Mouse (Mus musculus) intestine, embryonic 15.5 days (tissue): ENCODE results near the gene Arid4a. TPM values are rescaled to one million over a fixed set of nuclear protein-coding genes. Genes with fewer than 3 reads are reported as not detected.

Experiments
- ATAC-seq: fragments of 200-750 bp; cut with Nextera tagmentation; 2 replicates; pipeline ENCODE4 v1.8.0; 2017; ENCODE audit warnings: moderate TSS enrichment, moderate library complexity
- H3K27ac ChIP-seq: fragments of 300-500 bp; sonication (generic); 2 replicates; pipeline ENCODE4 v1.5.1; 2015; ENCODE audit warnings: mild to moderate bottlenecking, inconsistent platforms
- H3K27me3 ChIP-seq: fragments of 300-500 bp; sonication (generic); replicated peaks from 2 replicates; pipeline ENCODE4 v1.6.1; 2015; ENCODE audit warnings: inconsistent platforms
- H3K36me3 ChIP-seq: fragments of 300-500 bp; sonication (generic); 2 replicates; pipeline ENCODE4 v1.6.1; 2015; ENCODE audit warnings: inconsistent platforms
- H3K4me1 ChIP-seq: fragments of 300-500 bp; sonication (generic); replicated peaks from 2 replicates; pipeline ENCODE4 v1.6.1; 2015; ENCODE audit warnings: inconsistent platforms
- H3K4me2 ChIP-seq: fragments of 300-500 bp; sonication (generic); replicated peaks from 2 replicates; pipeline ENCODE4 v1.6.1; 2015; ENCODE audit warnings: mild to moderate bottlenecking, inconsistent platforms
- H3K4me3 ChIP-seq: fragments of 300-500 bp; sonication (generic); replicated peaks from 2 replicates; pipeline ENCODE4 v1.5.1; 2015; ENCODE audit warnings: inconsistent platforms
- H3K9ac ChIP-seq: fragments of 300-500 bp; sonication (generic); 2 replicates; pipeline ENCODE4 v1.6.1; 2015; ENCODE audit warnings: inconsistent platforms
- H3K9me3 ChIP-seq: fragments of 300-500 bp; sonication (generic); 2 replicates; pipeline ENCODE4 v1.6.1; 2016; ENCODE audit warnings: inconsistent platforms
- WGBS: fragments of 180-500 bp; shearing (Covaris S2); methylation state at CpG from one replicate; pipeline ENCODE4 v1.1.7; 2015; 5-methylcytosine and 5-hydroxymethylcytosine counted together
- polyA plus RNA-seq: library from polyadenylated mRNA; unstranded; fragments of >200 nt; fragmentation: Nextera tagmentation; extraction: Ambion mirVana; gene quantifications from 2 replicates; pipeline ENCODE4 v1.2.1, GENCODE M21; 2015

Gene Arid4a
- polyA plus RNA-seq, 1 experiment from 2014 or later = 39.3 TPM

GRCm38 (mm10) chr12:71046501-71046900, 30.7 kb downstream of the Arid4a start:
- peaks cover 14% of the 10 kb centered on the region for H3K36me3 ChIP-seq
- 96% methylated on average over 4 of the region's 4 CpGs for WGBS
- H3K27ac ChIP-seq = no peak overlapping the region
- 0 out of 2 replicates have a peak, but pooled peaks cover 2% of the 10 kb centered on the region for H3K4me1 ChIP-seq
- H3K9me3 ChIP-seq = no peaks in the 10 kb centered on the region
- no peak overlapping the region for H3K9ac ChIP-seq
- no peak overlapping the region for H3K4me2 ChIP-seq
- no peak for ATAC-seq
- no peak overlapping the region for H3K4me3 ChIP-seq
- H3K27me3 ChIP-seq = no peaks in the 10 kb centered on the region

- H3K4me3 ChIP-seq = peak overlapping the region; percentile 19
- H3K27ac ChIP-seq = peak overlapping the region; percentile 71; the same call in 1 of the 2 replicates
- H3K4me1 ChIP-seq = 0 out of 2 replicates have a peak, but pooled peaks cover 2% of the 10 kb centered on the region
- H3K27me3 ChIP-seq = no peaks in the 10 kb centered on the region
- 0 out of 2 replicates have a peak, but pooled peaks have one; percentile 44 for ATAC-seq
- WGBS = 61% methylated on average over 8 of the region's 8 CpGs
- H3K9me3 ChIP-seq = no peaks in the 10 kb centered on the region
- peaks cover 8% of the 10 kb centered on the region for H3K36me3 ChIP-seq
- no peak overlapping the region for H3K9ac ChIP-seq
- peak overlapping the region; percentile 51 for H3K4me2 ChIP-seq
Measured at GRCm38 (mm10) chr12:71047473-71048078, 31.8 kb downstream of the Arid4a start.

- H3K9ac ChIP-seq = no peak overlapping the region
- ATAC-seq = peak; percentile 85
- 0 out of 2 replicates have a peak, but pooled peaks cover 2% of the 10 kb centered on the region for H3K4me1 ChIP-seq
- no peaks in the 10 kb centered on the region for H3K27me3 ChIP-seq
- H3K9me3 ChIP-seq = no peaks in the 10 kb centered on the region
- peak overlapping the region; percentile 19 for H3K4me3 ChIP-seq
- peaks cover 8% of the 10 kb centered on the region for H3K36me3 ChIP-seq
- H3K4me2 ChIP-seq = peak overlapping the region; percentile 51
- peak overlapping the region; percentile 71; the same call in 1 of the 2 replicates for H3K27ac ChIP-seq
- 16% methylated on average over 7 of the region's 7 CpGs for WGBS
Measured at GRCm38 (mm10) chr12:71048117-71048516, 32.3 kb downstream of the Arid4a start.

GRCm38 (mm10) chr12:71048561-71048960, 32.8 kb downstream of the Arid4a start:
- Histone ChIP-seq H3K4me3 (peak overlapping the region; percentile 19; the same call in 1 of the 2 replicates), H3K27me3 (no peaks in the 10 kb centered on the region), H3K4me2 (peak overlapping the region; percentile 51), H3K36me3 (peaks cover 8% of the 10 kb centered on the region), H3K27ac (0 out of 2 replicates have a peak overlapping the region, but pooled peaks have one; percentile 71), H3K9me3 (no peaks in the 10 kb centered on the region), H3K9ac (no peak overlapping the region), H3K4me1 (0 out of 2 replicates have a peak, but pooled peaks cover 2% of the 10 kb centered on the region)
- no peak for ATAC-seq
- WGBS = 62% methylated on average over 1 of the region's 1 CpGs

GRCm38 (mm10) chr12:71049596-71050265, 33.9 kb downstream of the Arid4a start:
- Histone ChIP-seq H3K27me3 (no peaks in the 10 kb centered on the region), H3K4me3 (no peak overlapping the region), H3K4me1 (0 out of 2 replicates have a peak, but pooled peaks cover 2% of the 10 kb centered on the region), H3K27ac (no peak overlapping the region), H3K9ac (no peak overlapping the region), H3K36me3 (peaks cover 8% of the 10 kb centered on the region), H3K4me2 (no peak overlapping the region), H3K9me3 (no peaks in the 10 kb centered on the region)
- no peak for ATAC-seq
- 84% methylated on average over 10 of the region's 10 CpGs for WGBS

- peaks cover 7% of the 10 kb centered on the region for H3K36me3 ChIP-seq
- no peak for ATAC-seq
- H3K27ac ChIP-seq = no peak overlapping the region
- H3K4me3 ChIP-seq = no peak overlapping the region
- 77% methylated on average over 3 of the region's 3 CpGs for WGBS
- 0 out of 2 replicates have a peak, but pooled peaks cover 2% of the 10 kb centered on the region for H3K4me1 ChIP-seq
- no peaks in the 10 kb centered on the region for H3K27me3 ChIP-seq
- no peaks in the 10 kb centered on the region for H3K9me3 ChIP-seq
- no peak overlapping the region for H3K9ac ChIP-seq
- no peak overlapping the region for H3K4me2 ChIP-seq
Measured at GRCm38 (mm10) chr12:71051079-71051478, 35.3 kb downstream of the Arid4a start.

- Histone ChIP-seq H3K4me1 (0 out of 2 replicates have a peak, but pooled peaks cover 2% of the 10 kb centered on the region), H3K4me3 (no peak overlapping the region), H3K9me3 (no peaks in the 10 kb centered on the region), H3K27me3 (no peaks in the 10 kb centered on the region), H3K36me3 (no peaks in the 10 kb centered on the region), H3K4me2 (no peak overlapping the region), H3K27ac (no peak overlapping the region), H3K9ac (no peak overlapping the region)
- WGBS = 64% methylated on average over 7 of the region's 7 CpGs
- ATAC-seq = no peak
Measured at GRCm38 (mm10) chr12:71052341-71052995, 36.7 kb downstream of the Arid4a start.

GRCm38 (mm10) chr12:71053031-71053430, 37.2 kb downstream of the Arid4a start:
- no peak overlapping the region for H3K4me2 ChIP-seq
- no peaks in the 10 kb centered on the region for H3K27me3 ChIP-seq
- no peaks in the 10 kb centered on the region for H3K36me3 ChIP-seq
- H3K27ac ChIP-seq = no peak overlapping the region
- H3K9me3 ChIP-seq = no peaks in the 10 kb centered on the region
- H3K4me1 ChIP-seq = 0 out of 2 replicates have a peak, but pooled peaks cover 2% of the 10 kb centered on the region
- H3K4me3 ChIP-seq = no peak overlapping the region
- H3K9ac ChIP-seq = no peak overlapping the region
- WGBS = 97% methylated on average over 1 of the region's 1 CpGs
- ATAC-seq = no peak

- Histone ChIP-seq H3K4me3 (no peak overlapping the region), H3K4me1 (no peaks in the 10 kb centered on the region), H3K36me3 (no peaks in the 10 kb centered on the region), H3K27me3 (no peaks in the 10 kb centered on the region), H3K9ac (no peak overlapping the region), H3K9me3 (no peaks in the 10 kb centered on the region), H3K4me2 (no peak overlapping the region), H3K27ac (no peak overlapping the region)
- no peak for ATAC-seq
- WGBS = 82% methylated on average over 1 of the region's 1 CpGs
Measured at GRCm38 (mm10) chr12:71053486-71053885, 37.7 kb downstream of the Arid4a start.

- Histone ChIP-seq H3K27ac (no peak overlapping the region), H3K9me3 (no peaks in the 10 kb centered on the region), H3K4me1 (no peaks in the 10 kb centered on the region), H3K4me3 (no peak overlapping the region), H3K27me3 (no peaks in the 10 kb centered on the region), H3K9ac (no peak overlapping the region), H3K36me3 (no peaks in the 10 kb centered on the region), H3K4me2 (no peak overlapping the region)
- WGBS = 86% methylated on average over 3 of the region's 3 CpGs
- no peak for ATAC-seq
Measured at GRCm38 (mm10) chr12:71055537-71055936, 39.7 kb downstream of the Arid4a start.

GRCm38 (mm10) chr12:71059741-71060140, 44.0 kb downstream of the Arid4a start:
- Histone ChIP-seq H3K4me3 (no peak overlapping the region), H3K4me1 (no peaks in the 10 kb centered on the region), H3K27me3 (no peaks in the 10 kb centered on the region), H3K27ac (no peak overlapping the region), H3K36me3 (peaks cover 11% of the 10 kb centered on the region), H3K9me3 (no peaks in the 10 kb centered on the region), H3K4me2 (no peak overlapping the region), H3K9ac (no peak overlapping the region)
- 94% methylated on average over 7 of the region's 7 CpGs for WGBS
- ATAC-seq = no peak

GRCm38 (mm10) chr12:71069846-71070245, 54.1 kb downstream of the Arid4a start:
- ATAC-seq = no peak
- H3K4me3 ChIP-seq = no peak overlapping the region
- no peaks in the 10 kb centered on the region for H3K9me3 ChIP-seq
- H3K27me3 ChIP-seq = no peaks in the 10 kb centered on the region
- H3K4me2 ChIP-seq = no peak overlapping the region
- no peak overlapping the region for H3K27ac ChIP-seq
- H3K9ac ChIP-seq = no peak overlapping the region
- 91% methylated on average over 17 of the region's 17 CpGs for WGBS
- peaks cover 30% of the 10 kb centered on the region for H3K36me3 ChIP-seq
- H3K4me1 ChIP-seq = no peaks in the 10 kb centered on the region
